Mouse (Mus musculus): ENCODE results near the gene Syp. TPM values are rescaled to one million over a fixed set of nuclear protein-coding genes. Genes with fewer than 3 reads are reported as not detected.
A peak's percentile ranks its signal among the peaks of the same experiment; 100 is the strongest.

The Syp gene
- 0.33 and 0.36 TPM in 2 replicates for polyA plus RNA-seq (2015; fragmentation: Nextera tagmentation; extraction: Ambion mirVana)

DNA sequence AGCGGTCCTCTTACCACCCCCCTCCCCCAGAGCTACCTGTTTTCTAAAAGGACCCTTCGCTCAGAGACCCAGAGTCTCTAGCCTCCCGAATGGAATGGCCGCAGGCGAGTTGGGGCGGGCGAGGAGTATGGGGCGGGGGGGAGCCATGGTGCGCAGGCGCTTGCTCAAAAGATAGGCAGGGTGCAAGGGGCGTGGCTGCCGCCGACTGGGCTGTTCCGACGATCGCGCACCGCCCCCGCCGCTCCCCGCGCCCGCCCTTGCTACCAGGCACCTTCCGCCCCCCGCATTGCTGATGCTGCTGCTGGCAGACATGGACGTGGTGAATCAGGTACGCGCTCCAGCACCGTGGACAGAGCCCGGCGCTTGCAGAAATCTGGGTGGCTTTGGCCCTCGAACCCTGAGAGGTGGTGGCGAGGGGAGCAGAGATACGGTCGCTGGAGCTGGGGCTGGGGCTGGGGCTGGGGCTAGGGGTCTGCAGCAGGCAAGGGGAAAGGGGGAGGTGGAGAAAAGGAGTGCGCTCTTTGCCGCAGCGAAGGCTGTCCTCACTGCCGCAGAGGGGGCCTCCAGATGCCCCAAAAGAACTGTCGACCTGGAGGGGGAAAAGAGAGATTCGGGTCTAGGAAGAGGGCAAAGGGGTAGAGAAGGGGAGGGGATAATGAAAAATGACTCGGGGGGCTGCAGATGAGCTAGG is at the start of gene Syp:
Syp (plus strand) TSS at position 71 of the 691 bp plus-strand sequence.
- WGBS (ENCODE audit: insufficient replicate concordance): 16% methylated on average over 38 of the region's 42 CpGs
- Histone ChIP-seq H3K4me1 (replicated peaks) (peaks cover 8% of the 10 kb centered on the region; the same call in 1 of the 2 replicates), H3K9ac (no peak within 1 kb of the TSS), H3K4me2 (peak within 1 kb of the TSS; percentile 67), H3K27ac (replicated peaks) (no peak within 1 kb of the TSS), H3K27me3 (peaks cover 37% of the 10 kb centered on the region), H3K4me3 (replicated peaks) (peak within 1 kb of the TSS; percentile 32), H3K36me3 (replicated peaks) (no peaks in the 10 kb centered on the region), H3K9me3 (replicated peaks) (no peaks in the 10 kb centered on the region)
- ATAC-seq (ENCODE audit: insufficient read depth): peak; percentile 79

DNA sequence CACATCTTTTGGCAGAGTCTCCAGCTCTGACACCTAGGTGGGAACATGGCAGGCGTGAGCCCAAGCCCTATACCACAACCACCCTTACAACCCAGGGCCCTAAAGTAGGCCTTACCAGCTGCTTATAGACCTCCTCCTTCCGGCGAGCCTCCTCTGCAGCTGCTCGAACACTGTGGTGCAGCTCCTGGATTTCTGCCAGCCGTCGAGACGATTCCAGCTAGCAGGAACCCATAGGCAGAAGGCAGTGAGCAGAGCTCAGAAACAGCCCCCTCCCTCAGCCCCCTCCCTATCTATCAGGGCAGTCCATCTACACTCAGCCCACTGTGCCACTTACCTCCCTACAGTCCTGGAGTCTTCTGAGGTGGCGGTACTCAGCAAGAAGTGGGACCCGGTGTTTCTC is 42.9 kb upstream of the Syp start:
- no peaks in the 10 kb centered on the region for H3K4me1 ChIP-seq (replicated peaks)
- H3K27me3 ChIP-seq: no peaks in the 10 kb centered on the region
- 79% methylated on average over 9 of the region's 9 CpGs for WGBS (ENCODE audit: insufficient replicate concordance)
- H3K4me3 ChIP-seq (replicated peaks): no peak overlapping the region
- no peak overlapping the region for H3K4me2 ChIP-seq
- H3K36me3 ChIP-seq (replicated peaks): peaks cover 21% of the 10 kb centered on the region
- H3K9ac ChIP-seq: no peak overlapping the region
- H3K9me3 ChIP-seq (replicated peaks): no peaks in the 10 kb centered on the region
- no peak for ATAC-seq (ENCODE audit: insufficient read depth)
- H3K27ac ChIP-seq (replicated peaks): no peak overlapping the region

- peaks cover 14% of the 10 kb centered on the region; the same call in 1 of the 2 replicates for H3K4me1 ChIP-seq (replicated peaks)
- H3K36me3 ChIP-seq (replicated peaks): 0 out of 2 replicates have a peak, but pooled peaks cover 4% of the 10 kb centered on the region
- 0 out of 2 replicates have a peak overlapping the region, but pooled peaks have one; percentile 56 for H3K9ac ChIP-seq
- H3K27ac ChIP-seq (replicated peaks): 0 out of 2 replicates have a peak overlapping the region, but pooled peaks have one; percentile 19
- H3K9me3 ChIP-seq (replicated peaks): no peaks in the 10 kb centered on the region
- H3K27me3 ChIP-seq: peaks cover 14% of the 10 kb centered on the region; the same call in 1 of the 2 replicates
- 56% methylated on average over 7 of the region's 7 CpGs for WGBS (ENCODE audit: insufficient replicate concordance)
- H3K4me2 ChIP-seq: peak overlapping the region; percentile 73
- no peak for ATAC-seq (ENCODE audit: insufficient read depth)
- H3K4me3 ChIP-seq (replicated peaks): peak overlapping the region; percentile 63
Observed at GRCm38 (mm10) chrX:7604004-7604403, 34.3 kb upstream of the Syp start.

GRCm38 (mm10) chrX:7604879-7605574 is 33.2 kb upstream of the Syp start, which contains the start of gene Ccdc22:
Ccdc22 (minus strand) TSS chrX:7605517.
- Histone ChIP-seq H3K4me2 (peak within 1 kb of the TSS; percentile 73), H3K36me3 (replicated peaks) (no peaks in the 10 kb centered on the region), H3K4me1 (replicated peaks) (peaks cover 14% of the 10 kb centered on the region; the same call in 1 of the 2 replicates), H3K4me3 (replicated peaks) (peak within 1 kb of the TSS; percentile 63), H3K9ac (peak within 1 kb of the TSS; percentile 56), H3K9me3 (replicated peaks) (no peaks in the 10 kb centered on the region), H3K27me3 (peaks cover 19% of the 10 kb centered on the region; the same call in 1 of the 2 replicates), H3K27ac (replicated peaks) (0 out of 2 replicates have a peak within 1 kb of the TSS, but pooled peaks have one; percentile 45)
- WGBS (ENCODE audit: insufficient replicate concordance): 18% methylated on average over 28 of the region's 28 CpGs
- peak; percentile 90 for ATAC-seq (ENCODE audit: insufficient read depth)

DNA sequence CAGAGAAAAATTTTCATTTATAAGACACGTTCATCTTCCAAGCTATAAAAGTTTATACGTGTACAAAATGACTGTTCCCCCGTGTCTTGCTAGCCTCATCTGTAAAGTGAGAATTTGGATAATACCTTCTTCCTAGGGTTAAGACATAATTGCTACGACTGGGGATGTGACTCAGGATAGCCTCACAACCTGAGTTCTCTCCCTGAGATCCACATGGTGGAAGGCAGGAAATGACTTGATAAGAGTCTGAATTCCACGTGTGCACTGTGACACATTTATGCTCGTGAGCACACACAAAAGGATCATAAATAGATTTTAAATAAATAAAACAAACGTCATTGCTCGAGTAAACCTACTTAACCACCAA is 32.7 kb upstream of the Syp start:
- Histone ChIP-seq H3K4me2 (peak overlapping the region; percentile 73), H3K27me3 (peaks cover 24% of the 10 kb centered on the region), H3K27ac (replicated peaks) (no peak overlapping the region), H3K36me3 (replicated peaks) (no peaks in the 10 kb centered on the region), H3K9ac (no peak overlapping the region), H3K4me1 (replicated peaks) (peaks cover 14% of the 10 kb centered on the region; the same call in 1 of the 2 replicates), H3K9me3 (replicated peaks) (no peaks in the 10 kb centered on the region), H3K4me3 (replicated peaks) (peak overlapping the region; percentile 63; the same call in 1 of the 2 replicates)
- WGBS (ENCODE audit: insufficient replicate concordance): 32% methylated on average over 8 of the region's 8 CpGs
- 0 out of 2 replicates have a peak, but pooled peaks have one; percentile 30 for ATAC-seq (ENCODE audit: insufficient read depth)

GRCm38 (mm10) chrX:7606783-7607182 is 31.5 kb upstream of the Syp start, which contains the start of gene Cacna1f:
Cacna1f (plus strand) TSS chrX:7607083.
- WGBS (ENCODE audit: insufficient replicate concordance): 62% methylated on average over 6 of the region's 6 CpGs
- Histone ChIP-seq H3K4me1 (replicated peaks) (peaks cover 14% of the 10 kb centered on the region; the same call in 1 of the 2 replicates), H3K4me3 (replicated peaks) (no peak within 1 kb of the TSS), H3K4me2 (0 out of 2 replicates have a peak within 1 kb of the TSS, but pooled peaks have one; percentile 73), H3K9me3 (replicated peaks) (no peaks in the 10 kb centered on the region), H3K27me3 (peaks cover 36% of the 10 kb centered on the region), H3K9ac (no peak within 1 kb of the TSS), H3K27ac (replicated peaks) (no peak within 1 kb of the TSS), H3K36me3 (replicated peaks) (no peaks in the 10 kb centered on the region)
- ATAC-seq (ENCODE audit: insufficient read depth): no peak

DNA sequence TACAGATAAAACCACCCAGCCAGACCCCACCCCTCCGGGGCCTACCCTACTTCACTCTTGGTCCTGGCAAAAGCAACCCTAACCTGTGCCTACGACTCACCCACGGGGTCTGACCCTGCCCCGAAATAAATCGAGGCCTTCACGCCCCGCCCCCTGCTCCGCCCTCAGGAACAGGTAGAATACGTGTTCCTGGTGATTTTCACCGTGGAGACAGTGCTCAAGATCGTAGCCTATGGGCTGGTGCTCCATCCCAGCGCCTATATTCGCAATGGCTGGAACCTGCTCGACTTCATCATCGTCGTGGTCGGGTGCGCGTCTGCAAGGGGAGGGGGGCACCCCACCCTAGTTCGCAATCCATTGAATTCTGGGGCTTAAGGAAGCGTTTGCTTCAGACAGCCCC is 28.2 kb upstream of the Syp start:
- no peak overlapping the region for H3K9ac ChIP-seq
- no peak for ATAC-seq (ENCODE audit: insufficient read depth)
- 18% methylated on average over 21 of the region's 21 CpGs for WGBS (ENCODE audit: insufficient replicate concordance)
- H3K4me3 ChIP-seq (replicated peaks): no peak overlapping the region
- peaks cover 36% of the 10 kb centered on the region for H3K27me3 ChIP-seq
- no peaks in the 10 kb centered on the region for H3K36me3 ChIP-seq (replicated peaks)
- H3K4me2 ChIP-seq: peak overlapping the region; percentile 38; the same call in 1 of the 2 replicates
- peaks cover 5% of the 10 kb centered on the region; the same call in 1 of the 2 replicates for H3K4me1 ChIP-seq (replicated peaks)
- H3K27ac ChIP-seq (replicated peaks): no peak overlapping the region
- H3K9me3 ChIP-seq (replicated peaks): no peaks in the 10 kb centered on the region

- H3K27ac ChIP-seq (replicated peaks): no peak overlapping the region
- peaks cover 2% of the 10 kb centered on the region; the same call in 1 of the 2 replicates for H3K4me1 ChIP-seq (replicated peaks)
- no peaks in the 10 kb centered on the region for H3K9me3 ChIP-seq (replicated peaks)
- H3K9ac ChIP-seq: no peak overlapping the region
- no peak for ATAC-seq (ENCODE audit: insufficient read depth)
- 13% methylated on average over 26 of the region's 26 CpGs for whole genome bisulfite sequencing (ENCODE audit: insufficient replicate concordance)
- H3K27me3 ChIP-seq: peaks cover 36% of the 10 kb centered on the region
- no peaks in the 10 kb centered on the region for H3K36me3 ChIP-seq (replicated peaks)
- no peak overlapping the region for H3K4me3 ChIP-seq (replicated peaks)
- peak overlapping the region; percentile 38 for H3K4me2 ChIP-seq
Observed at GRCm38 (mm10) chrX:7610536-7611258, 27.6 kb upstream of the Syp start.

DNA sequence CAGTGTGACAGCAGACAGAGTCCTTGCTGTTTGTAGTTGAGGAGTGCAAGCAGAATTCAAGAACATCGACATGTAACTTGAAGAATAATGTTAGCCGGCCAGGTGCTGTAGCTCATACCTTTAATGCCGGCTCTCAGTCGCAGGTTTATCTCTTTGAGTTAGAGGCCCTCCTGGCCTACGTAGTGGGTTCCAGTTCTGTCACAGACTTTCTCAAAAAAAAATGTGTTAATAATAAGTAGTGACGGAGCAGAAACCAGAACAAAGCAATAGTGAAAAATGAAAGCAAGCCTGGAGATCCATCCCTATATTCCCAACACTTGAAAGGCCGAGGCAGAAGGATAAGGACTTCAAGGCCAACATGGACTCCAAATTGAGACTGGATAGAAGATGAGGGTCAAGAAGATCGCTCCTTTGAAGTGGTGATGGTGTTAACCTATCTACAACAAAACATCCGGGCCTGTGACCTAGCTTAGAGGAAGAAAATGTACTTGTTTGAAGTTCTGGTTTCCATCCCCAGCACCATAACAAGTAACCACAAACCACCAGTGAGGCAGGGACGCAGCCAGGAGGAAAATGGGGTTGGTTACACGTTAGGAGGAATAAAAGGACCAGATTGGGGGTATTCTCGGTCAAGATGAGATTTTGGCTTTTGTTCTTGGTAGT is 20.3 kb upstream of the Syp start:
- no peaks in the 10 kb centered on the region for H3K9me3 ChIP-seq (replicated peaks)
- H3K9ac ChIP-seq: no peak overlapping the region
- H3K27me3 ChIP-seq: no peaks in the 10 kb centered on the region
- H3K4me3 ChIP-seq (replicated peaks): no peak overlapping the region
- WGBS (ENCODE audit: insufficient replicate concordance): 56% methylated on average over 12 of the region's 12 CpGs
- no peak for ATAC-seq (ENCODE audit: insufficient read depth)
- H3K4me1 ChIP-seq (replicated peaks): no peaks in the 10 kb centered on the region
- no peak overlapping the region for H3K27ac ChIP-seq (replicated peaks)
- no peak overlapping the region for H3K4me2 ChIP-seq
- no peaks in the 10 kb centered on the region for H3K36me3 ChIP-seq (replicated peaks)

DNA sequence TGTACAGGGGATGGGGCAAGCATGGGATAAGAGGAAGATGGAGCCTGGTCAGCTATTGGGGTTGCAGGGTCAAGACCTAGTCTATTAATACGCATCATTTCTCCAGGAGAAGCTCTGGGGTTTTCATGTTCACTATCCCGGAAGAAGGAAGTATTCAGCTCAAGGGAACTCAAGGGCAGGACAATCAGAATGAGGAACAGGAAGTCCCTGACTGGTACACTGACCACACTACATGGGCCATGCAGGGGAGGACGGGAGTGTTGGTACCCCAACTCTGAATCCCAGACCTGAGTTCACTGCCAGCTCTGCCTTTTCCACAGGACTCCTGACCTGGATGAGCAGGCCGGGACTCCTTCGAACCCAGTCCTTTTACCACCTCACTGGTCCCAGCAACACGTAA is 5.7 kb upstream of the Syp start:
- no peak overlapping the region for H3K4me2 ChIP-seq
- no peaks in the 10 kb centered on the region for H3K36me3 ChIP-seq (replicated peaks)
- WGBS (ENCODE audit: insufficient replicate concordance): 54% methylated on average over 6 of the region's 6 CpGs
- ATAC-seq (ENCODE audit: insufficient read depth): no peak
- H3K9me3 ChIP-seq (replicated peaks): no peaks in the 10 kb centered on the region
- no peak overlapping the region for H3K4me3 ChIP-seq (replicated peaks)
- no peak overlapping the region for H3K27ac ChIP-seq (replicated peaks)
- no peaks in the 10 kb centered on the region for H3K4me1 ChIP-seq (replicated peaks)
- H3K9ac ChIP-seq: no peak overlapping the region
- H3K27me3 ChIP-seq: no peaks in the 10 kb centered on the region
